15 mouse cellular contexts compared by ENCODE assay signal in the genomic region with DNA sequence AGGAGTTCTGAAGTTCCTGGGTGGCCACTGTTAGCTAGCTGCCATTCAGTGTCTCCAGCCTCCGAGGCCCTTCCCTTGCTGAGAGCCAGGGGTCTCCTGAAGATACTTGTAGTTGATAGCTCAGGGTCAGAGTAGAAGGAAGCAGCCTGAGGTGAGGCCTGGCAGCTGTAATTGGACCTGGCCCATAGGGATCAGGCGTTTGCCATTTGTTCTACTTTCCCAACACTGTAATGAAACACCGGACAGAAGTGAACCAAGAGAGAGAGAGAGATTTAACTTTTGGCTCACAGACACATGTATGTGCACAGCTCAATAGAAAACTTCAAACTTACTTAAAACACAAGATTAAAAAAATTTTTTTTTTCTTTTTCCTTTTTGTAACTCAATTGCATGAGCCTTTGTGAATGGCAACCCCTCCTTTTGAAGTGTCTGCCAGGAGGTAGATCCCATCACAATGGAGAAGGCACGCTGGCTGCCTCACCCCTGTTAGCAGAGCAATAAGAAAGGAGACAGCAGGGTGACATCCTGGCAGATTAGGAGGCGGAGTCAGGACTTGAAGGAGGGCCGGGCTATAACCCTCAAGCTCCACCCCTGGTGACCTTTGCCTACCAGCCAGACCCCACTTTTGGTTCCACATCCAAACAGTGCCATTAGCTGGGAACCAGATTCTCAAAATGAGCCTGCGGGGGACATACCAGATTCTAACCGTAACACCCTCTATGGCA. TPM values are rescaled to one million over a fixed set of nuclear protein-coding genes. Genes with fewer than 3 reads are reported as not detected.
DNase-seq lines count a peak whose midpoint lies in the region; ATAC-seq and TF ChIP-seq lines count a peak whose summit lies in the region.
"Had no signal": no experiment of that assay in that cellular context is flagged by ENCODE, and none has a peak within 500 bp of the region (broad histone marks: within the 10 kb centered on the region; RNA-seq: fewer than 3 reads in every experiment).

No protein-coding gene starts in this region.

- no peak overlapping the region for H3K9ac ChIP-seq in hindbrain, embryonic 14.5 days
- H3K9ac ChIP-seq in midbrain, embryonic 14.5 days (replicated peaks; ENCODE audit: low read length), result no peak overlapping the region
- H3K9ac ChIP-seq in midbrain, embryonic 15.5 days, result no peak overlapping the region
- H3K9ac ChIP-seq: embryonic facial prominence, embryonic 12.5 days; heart, embryonic 12.5 days; kidney, embryonic 15.5 days; liver, embryonic 13.5 days had no signal

- TF ChIP-seq CTCF in brain, embryonic 14.5 days (IDR thresholded peaks at IDR 0.05; ENCODE audit: borderline replicate concordance, extremely low read depth, insufficient read depth, insufficient read length), result no peak

- no peak for TF ChIP-seq POLR2A in brain, embryonic 14.5 days (IDR thresholded peaks at IDR 0.05; ENCODE audit: borderline replicate concordance, extremely low read depth, insufficient read depth, insufficient read length, poor library complexity, severe bottlenecking)

- peak overlapping the region; percentile 79 for H3K27ac ChIP-seq in hindbrain, embryonic 10.5 days
- no peak overlapping the region for H3K27ac ChIP-seq in hindbrain, embryonic 14.5 days
- H3K27ac ChIP-seq in midbrain, embryonic 14.5 days (replicated peaks; ENCODE audit: low read depth, low read length), result no peak overlapping the region
- no peak overlapping the region for H3K27ac ChIP-seq in midbrain, embryonic 15.5 days
- H3K27ac ChIP-seq: embryonic facial prominence, embryonic 12.5 days; kidney, embryonic 15.5 days; liver, embryonic 13.5 days had no signal

- WGBS in hindbrain, embryonic 10.5 days, result 13% methylated on average over 8 of the region's 8 CpGs
- 21% methylated on average over 8 of the region's 8 CpGs for WGBS in hindbrain, embryonic 14.5 days
- 17% methylated on average over 8 of the region's 8 CpGs for WGBS in midbrain, embryonic 14.5 days
- WGBS in midbrain, embryonic 15.5 days, result 29% methylated on average over 8 of the region's 8 CpGs

- ATAC-seq in hindbrain, embryonic 14.5 days (ENCODE audit: low FRiP score), result no peak
- no peak for ATAC-seq in midbrain, embryonic 14.5 days (ENCODE audit: low FRiP score, low TSS enrichment)
- ATAC-seq in midbrain, embryonic 15.5 days (replicated peaks), result no peak

- no peaks in the 10 kb centered on the region for H3K36me3 ChIP-seq in hindbrain, embryonic 10.5 days
- H3K36me3 ChIP-seq in hindbrain, embryonic 14.5 days (replicated peaks; ENCODE audit: control insufficient read depth, insufficient read depth), result no peaks in the 10 kb centered on the region
- H3K36me3 ChIP-seq in midbrain, embryonic 14.5 days (ENCODE audit: control insufficient read depth, insufficient read depth, low read length), result no peaks in the 10 kb centered on the region
- no peaks in the 10 kb centered on the region for H3K36me3 ChIP-seq in midbrain, embryonic 15.5 days (replicated peaks)
- H3K36me3 ChIP-seq: embryonic facial prominence, embryonic 12.5 days; heart, embryonic 12.5 days; kidney, embryonic 15.5 days; liver, embryonic 13.5 days had no signal

- DNase-seq in hindbrain, embryonic 10.5 days (ENCODE audit: low spot score), result no peak
- no peak for DNase-seq in hindbrain, embryonic 14.5 days (ENCODE audit: low spot score)
- peak; percentile 13 for DNase-seq in midbrain, embryonic 14.5 days
- DNase-seq in brain, embryonic 14.5 days (ENCODE audit: low read depth), result peak; percentile 53
- DNase-seq in natural killer cell, adult 2 months (ENCODE audit: low spot score in 2 of 2), result no peak
- no peak for DNase-seq in left cerebral cortex, adult 18-20 months (ENCODE audit: low spot score in 2 of 2)
- DNase-seq: adrenal gland, postnatal 25 days; cerebellum, adult 9-11 months; heart, postnatal 36 days; liver, embryonic 13.5 days; right cerebral cortex, postnatal 25 days had no signal

- H3K4me1 ChIP-seq in hindbrain, embryonic 10.5 days (replicated peaks), result peaks cover 63% of the 10 kb centered on the region
- peaks cover 24% of the 10 kb centered on the region for H3K4me1 ChIP-seq in hindbrain, embryonic 14.5 days (replicated peaks; ENCODE audit: control insufficient read depth, insufficient read depth, low read length)
- H3K4me1 ChIP-seq in midbrain, embryonic 14.5 days (ENCODE audit: control insufficient read depth, insufficient read depth, low read length), result peaks cover 29% of the 10 kb centered on the region
- H3K4me1 ChIP-seq in midbrain, embryonic 15.5 days, result peaks cover 23% of the 10 kb centered on the region

- no peaks in the 10 kb centered on the region for H3K9me3 ChIP-seq in hindbrain, embryonic 10.5 days
- no peaks in the 10 kb centered on the region for H3K9me3 ChIP-seq in hindbrain, embryonic 14.5 days (ENCODE audit: control insufficient read depth, low read length)
- no peaks in the 10 kb centered on the region for H3K9me3 ChIP-seq in midbrain, embryonic 14.5 days (ENCODE audit: control insufficient read depth, low read length)
- H3K9me3 ChIP-seq in midbrain, embryonic 15.5 days, result no peaks in the 10 kb centered on the region
- H3K9me3 ChIP-seq: embryonic facial prominence, embryonic 12.5 days; kidney, embryonic 15.5 days; liver, embryonic 13.5 days had no signal

- H3K4me3 ChIP-seq in hindbrain, embryonic 10.5 days, result no peak overlapping the region
- H3K4me3 ChIP-seq in hindbrain, embryonic 14.5 days (replicated peaks; ENCODE audit: low read length), result no peak overlapping the region
- no peak overlapping the region for H3K4me3 ChIP-seq in midbrain, embryonic 14.5 days (replicated peaks; ENCODE audit: low read depth, low read length)
- no peak overlapping the region for H3K4me3 ChIP-seq in midbrain, embryonic 15.5 days
- H3K4me3 ChIP-seq: embryonic facial prominence, embryonic 12.5 days; heart, embryonic 12.5 days; kidney, embryonic 15.5 days; liver, embryonic 13.5 days had no signal

- H3K4me2 ChIP-seq in hindbrain, embryonic 14.5 days (replicated peaks), result no peak overlapping the region
- no peak overlapping the region for H3K4me2 ChIP-seq in midbrain, embryonic 14.5 days (ENCODE audit: low read length)
- no peak overlapping the region for H3K4me2 ChIP-seq in midbrain, embryonic 15.5 days
- H3K4me2 ChIP-seq: embryonic facial prominence, embryonic 12.5 days; heart, embryonic 12.5 days; kidney, embryonic 15.5 days; liver, embryonic 13.5 days had no signal

- peaks cover 9% of the 10 kb centered on the region; the same call in 1 of the 2 replicates for H3K27me3 ChIP-seq in hindbrain, embryonic 10.5 days (ENCODE audit: insufficient read depth, poor library complexity, severe bottlenecking)
- H3K27me3 ChIP-seq in hindbrain, embryonic 14.5 days (ENCODE audit: control insufficient read depth, insufficient read depth, low read length), result no peaks in the 10 kb centered on the region
- H3K27me3 ChIP-seq in midbrain, embryonic 14.5 days (ENCODE audit: control insufficient read depth, insufficient read depth, low read length), result no peaks in the 10 kb centered on the region
- H3K27me3 ChIP-seq in midbrain, embryonic 15.5 days (replicated peaks), result no peaks in the 10 kb centered on the region
- H3K27me3 ChIP-seq: liver, embryonic 13.5 days had no signal

RNA-seq across cellular contexts. Expression of gene Enc1, which starts 19.7 kb away (rescaled TPM):
- polyA plus RNA-seq in hindbrain, embryonic 10.5 days (2016; fragmentation: Nextera tagmentation; extraction: Ambion mirVana), result 11.2 and 18.6 TPM in 2 replicates
- 80.5 and 82.4 TPM in 2 replicates for polyA plus RNA-seq in hindbrain, embryonic 14.5 days (2014; fragmentation: Nextera tagmentation; extraction: Ambion mirVana)
- 94.2 and 99.0 TPM in 2 replicates for polyA plus RNA-seq in midbrain, embryonic 14.5 days (2014; fragmentation: Nextera tagmentation; extraction: Ambion mirVana)
- 76.1 and 81.9 TPM in 2 replicates for polyA plus RNA-seq in midbrain, embryonic 15.5 days (2015; fragmentation: Nextera tagmentation; extraction: Ambion mirVana)
- polyA plus RNA-seq in brain, embryonic 14.5 days (2012; rRNA removed), result 249 and 303 TPM in 2 replicates
- total RNA-seq in left cerebral cortex, adult 18-20 months (2021), result 100 to 1,000 TPM; 640 to 678 TPM

Comparison
In these comparisons a context has a peak if more than half of its experiments do, and no peak if none do; other contexts are left out.
1. DNase-seq: peak in midbrain, embryonic 14.5 days (single experiment) and brain, embryonic 14.5 days (single experiment); none in hindbrain, embryonic 10.5 days (single experiment), hindbrain, embryonic 14.5 days (single experiment), natural killer cell, adult 2 months (0 of 2) and left cerebral cortex, adult 18-20 months (0 of 2).